Mouse (Mus musculus): ENCODE results near the gene Nlk.

Gene Nlk

GRCm38 (mm10) chr11:78696777-78697752 is at the start of gene Nlk:
Nlk (minus strand) TSS chr11:78697373.
- peak; percentile 99 to 100 for DNase-seq (ENCODE audit: low spot score in 2 of 2)

DNA sequence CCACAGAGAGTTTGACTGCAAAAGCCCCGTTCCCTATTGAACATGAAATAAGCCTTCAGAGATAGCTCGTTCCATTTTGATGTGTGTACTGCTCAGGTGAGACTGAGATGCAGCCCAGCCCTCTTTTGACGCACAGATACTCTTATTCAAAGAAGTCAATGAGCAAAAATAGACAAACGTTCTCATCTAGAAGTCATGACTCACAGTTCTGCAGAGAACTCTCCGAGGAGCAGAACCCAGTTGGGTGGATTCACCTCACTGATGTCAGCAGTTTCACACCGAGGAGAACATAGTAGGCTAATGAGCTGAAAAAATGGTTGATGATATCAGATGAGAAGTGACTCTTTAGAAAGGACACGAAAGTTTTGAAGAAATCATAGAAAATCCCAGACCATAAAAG is 49.1 kb upstream of the Nlk start:
- DNase-seq (ENCODE audit: low spot score in 2 of 2): no peak

GRCm38 (mm10) chr11:78745475-78745874 is 48.3 kb upstream of the Nlk start:
- no peak for DNase-seq (ENCODE audit: low spot score in 2 of 2)

DNA sequence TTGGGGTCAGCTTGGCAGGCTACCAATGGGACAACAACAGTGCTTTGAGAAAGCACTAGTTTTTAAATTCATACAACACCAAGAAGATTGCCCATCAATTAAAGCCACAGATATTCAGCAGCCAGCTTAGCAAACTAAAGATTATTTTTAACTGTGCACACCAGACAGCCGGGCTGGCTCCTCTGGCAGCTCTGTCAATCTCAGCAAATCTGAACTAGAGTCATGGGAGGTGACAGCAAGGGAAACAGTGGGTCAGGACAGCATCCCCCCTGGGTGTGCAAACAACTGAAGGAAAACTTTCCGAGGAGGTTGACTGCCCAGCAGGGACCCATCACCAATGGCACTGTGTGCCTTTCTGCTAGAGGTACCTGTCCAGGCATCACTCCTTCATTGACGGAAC is 45.3 kb upstream of the Nlk start:
- DNase-seq (ENCODE audit: low spot score in 2 of 2): no peak

GRCm38 (mm10) chr11:78741958-78742357 is 44.8 kb upstream of the Nlk start:
- DNase-seq (ENCODE audit: low spot score in 2 of 2): no peak

DNA sequence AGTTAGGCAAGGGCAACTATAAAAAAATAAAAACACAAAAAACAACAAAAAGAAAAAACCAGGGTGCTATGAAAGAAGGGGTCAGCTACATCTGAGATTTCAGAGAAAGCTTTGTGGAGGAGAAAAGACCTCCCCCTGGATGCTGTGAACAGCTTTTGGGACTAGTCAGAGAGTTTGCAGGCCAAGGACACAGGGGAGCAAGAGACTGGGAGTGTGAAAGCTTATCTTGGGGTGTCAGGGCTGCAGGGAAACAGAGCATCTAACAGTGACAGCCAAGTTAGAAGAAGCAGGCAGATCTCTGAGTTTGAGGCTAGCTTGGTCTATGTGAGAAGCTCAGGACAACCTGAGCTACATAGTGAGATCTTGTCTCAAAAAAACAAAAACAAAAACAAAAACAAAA is 42.2 kb upstream of the Nlk start:
- no peak for DNase-seq (ENCODE audit: low spot score in 2 of 2)

GRCm38 (mm10) chr11:78736877-78737408 is 39.8 kb upstream of the Nlk start:
- DNase-seq (ENCODE audit: low spot score in 2 of 2): no peak

DNA sequence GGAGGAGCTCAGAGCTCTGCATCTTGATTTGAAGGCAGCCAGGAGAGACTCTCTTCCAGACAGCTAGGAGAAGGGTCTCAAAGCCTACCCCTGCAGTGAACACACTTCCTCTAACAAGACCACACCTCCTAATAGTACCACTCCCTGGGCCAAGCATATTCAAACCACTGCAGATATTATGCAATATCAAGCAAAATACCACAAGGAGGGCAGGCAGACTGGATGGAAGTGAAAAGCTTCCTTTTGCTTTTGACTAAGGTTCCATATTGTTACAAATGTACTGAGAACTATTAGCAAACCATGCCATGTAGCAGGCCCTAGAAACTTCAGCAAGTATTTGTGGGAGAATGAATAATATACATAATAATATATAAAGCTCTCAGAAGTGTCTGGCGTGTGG is 38.0 kb upstream of the Nlk start:
- no peak for DNase-seq (ENCODE audit: low spot score in 2 of 2)

DNA sequence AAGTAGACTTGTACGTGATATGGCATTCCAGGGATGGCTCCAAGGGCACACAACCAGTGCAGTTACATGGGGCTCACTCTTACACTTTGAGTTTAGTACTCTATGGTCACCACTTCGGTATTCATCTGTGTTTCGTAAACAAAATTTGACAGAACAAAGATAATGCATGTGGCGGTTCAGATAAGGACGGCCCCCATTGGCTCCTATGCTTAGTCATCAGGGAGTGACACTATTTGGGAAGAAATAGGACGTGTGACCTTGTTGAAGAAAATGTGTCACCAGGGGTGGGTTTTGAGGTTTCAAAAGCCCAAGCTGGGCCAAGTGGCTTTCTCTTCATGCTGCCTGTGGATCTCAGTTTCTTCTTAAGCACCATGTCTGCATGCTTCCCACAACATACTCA is 35.4 kb upstream of the Nlk start:
- DNase-seq (ENCODE audit: low spot score in 2 of 2): no peak

DNA sequence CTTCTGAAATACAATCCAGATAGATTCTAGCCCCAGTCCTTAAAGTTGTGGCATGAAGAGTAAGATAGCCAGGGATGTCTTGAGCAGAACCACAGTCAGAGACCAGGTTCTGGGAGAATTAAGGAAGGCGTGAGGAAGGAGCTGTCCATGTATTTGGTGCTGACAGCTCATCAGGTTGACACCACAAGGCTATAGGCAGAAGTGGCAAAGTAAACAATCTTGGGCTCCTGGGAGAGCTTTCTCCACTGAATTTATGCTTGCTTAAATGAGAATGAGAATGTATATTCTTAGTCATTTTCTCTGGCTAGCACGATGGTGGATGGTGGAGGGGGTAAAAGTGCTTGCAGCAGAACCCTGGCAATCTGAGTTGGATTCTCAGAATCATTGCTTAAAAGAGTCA is 33.7 kb upstream of the Nlk start:
- DNase-seq (ENCODE audit: low spot score in 2 of 2): no peak

DNA sequence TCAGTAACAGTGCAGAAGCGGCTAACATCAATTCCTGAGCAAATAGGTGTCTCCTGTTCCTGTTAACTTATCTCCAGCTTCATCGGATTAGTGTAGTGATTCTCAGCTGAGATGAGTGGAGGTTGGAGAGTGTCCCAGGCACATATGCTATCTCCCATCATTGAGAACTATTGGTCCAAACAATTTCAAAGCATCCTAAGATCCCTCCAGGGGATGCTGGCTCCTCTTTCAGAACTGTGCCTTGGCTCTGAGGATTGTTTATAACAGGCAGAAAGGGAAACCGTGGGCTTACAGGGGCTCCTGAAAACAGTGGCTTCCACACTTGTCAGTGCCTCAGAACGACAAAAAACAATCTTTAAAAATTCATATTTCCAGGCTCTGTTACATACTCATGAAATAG is 30.9 kb upstream of the Nlk start:
- DNase-seq (ENCODE audit: low spot score in 2 of 2): no peak

DNA sequence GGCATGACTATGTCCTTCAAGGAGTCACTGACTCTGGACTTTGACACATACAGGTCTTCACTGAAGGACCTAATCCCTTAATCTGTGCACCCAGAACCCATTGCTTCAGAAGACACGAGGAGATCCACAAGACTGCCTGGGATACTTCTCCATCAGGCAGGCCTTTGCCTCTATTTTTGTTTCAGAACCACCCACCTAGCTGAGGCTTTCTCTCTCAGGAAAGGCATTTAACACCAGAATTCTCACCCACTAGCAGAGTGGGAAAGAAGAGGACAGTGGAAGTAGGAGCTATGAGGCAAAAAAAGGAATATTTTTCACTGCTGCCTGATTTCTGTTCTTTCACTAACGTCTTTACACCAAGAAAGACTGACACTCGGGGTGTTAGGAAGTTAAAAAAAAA is 29.2 kb upstream of the Nlk start:
- no peak for DNase-seq (ENCODE audit: low spot score in 2 of 2)

DNA sequence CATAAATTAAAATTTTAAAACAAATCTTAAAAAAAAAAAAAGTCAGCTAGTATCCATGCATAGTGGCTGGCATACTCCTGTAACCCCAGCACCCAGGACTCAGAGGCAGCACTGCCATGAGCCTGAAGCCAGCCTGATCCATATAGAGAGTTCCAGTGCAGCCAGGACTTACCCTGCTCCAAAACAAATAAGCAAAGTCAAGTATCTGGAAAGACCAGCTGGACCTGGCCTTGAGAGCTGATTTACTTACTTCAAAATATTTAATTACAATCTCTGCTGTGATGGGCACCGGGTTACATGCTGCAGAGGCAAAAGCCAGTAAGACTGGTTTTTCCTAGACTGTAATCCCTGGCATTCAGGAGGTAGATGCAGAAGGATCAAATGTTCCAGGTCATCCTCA is 27.6 kb upstream of the Nlk start:
- no peak for DNase-seq (ENCODE audit: low spot score in 2 of 2)

- no peak for DNase-seq (ENCODE audit: low spot score in 2 of 2)
Observed at GRCm38 (mm10) chr11:78721419-78721818, 24.2 kb upstream of the Nlk start.

GRCm38 (mm10) chr11:78717655-78718054 is 20.5 kb upstream of the Nlk start:
- no peak for DNase-seq (ENCODE audit: low spot score in 2 of 2)

DNA sequence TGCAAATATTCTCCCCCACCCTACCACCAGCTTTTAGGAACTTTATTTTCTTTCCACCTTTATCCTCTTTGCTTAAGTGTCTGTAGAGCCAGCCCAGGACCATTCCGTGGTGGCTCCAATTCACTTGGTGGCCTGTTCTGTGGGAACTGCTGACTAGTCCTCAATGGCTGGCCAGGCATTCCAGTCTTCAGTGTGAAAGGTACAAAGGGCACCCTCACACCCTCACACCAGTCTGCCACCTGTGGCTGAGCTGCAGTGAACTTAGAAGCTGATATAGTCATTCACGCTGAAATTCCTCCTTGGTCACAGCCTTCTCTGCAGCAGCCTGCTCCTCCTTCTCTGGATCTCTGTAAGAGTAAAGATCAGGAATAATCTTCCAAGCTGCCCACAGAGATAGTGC is 11.5 kb upstream of the Nlk start:
- DNase-seq (ENCODE audit: low spot score in 2 of 2): no peak

GRCm38 (mm10) chr11:78706026-78706425 is 8.9 kb upstream of the Nlk start:
- DNase-seq (ENCODE audit: low spot score in 2 of 2): no peak

- DNase-seq (ENCODE audit: low spot score in 2 of 2): no peak
Observed at GRCm38 (mm10) chr11:78703085-78703484, 5.9 kb upstream of the Nlk start.

GRCm38 (mm10) chr11:78702319-78702718 is 5.1 kb upstream of the Nlk start:
- DNase-seq (ENCODE audit: low spot score in 2 of 2): no peak

DNA sequence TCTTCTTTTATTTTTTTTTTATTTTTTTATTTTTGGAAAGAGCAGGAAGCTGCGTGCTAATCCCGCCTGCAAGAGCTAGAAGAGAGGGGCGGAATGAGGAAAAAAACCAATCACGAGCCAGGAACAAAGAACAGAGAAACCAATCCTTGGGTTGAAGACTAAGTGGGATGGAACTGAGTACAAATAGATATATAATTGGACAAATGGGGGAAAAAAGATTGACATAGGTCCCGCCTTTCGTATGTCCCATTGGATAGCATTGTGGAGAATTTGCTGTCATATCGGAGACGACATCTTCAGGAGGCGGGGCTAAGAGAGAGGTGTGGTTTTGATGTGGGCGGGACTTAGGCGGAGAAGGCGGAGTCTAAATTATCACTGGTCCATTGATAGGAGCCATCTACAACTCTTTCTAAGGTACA is 589 bp upstream of the Nlk start:
- DNase-seq (ENCODE audit: low spot score in 2 of 2): peak; percentile 84 to 90

DNA sequence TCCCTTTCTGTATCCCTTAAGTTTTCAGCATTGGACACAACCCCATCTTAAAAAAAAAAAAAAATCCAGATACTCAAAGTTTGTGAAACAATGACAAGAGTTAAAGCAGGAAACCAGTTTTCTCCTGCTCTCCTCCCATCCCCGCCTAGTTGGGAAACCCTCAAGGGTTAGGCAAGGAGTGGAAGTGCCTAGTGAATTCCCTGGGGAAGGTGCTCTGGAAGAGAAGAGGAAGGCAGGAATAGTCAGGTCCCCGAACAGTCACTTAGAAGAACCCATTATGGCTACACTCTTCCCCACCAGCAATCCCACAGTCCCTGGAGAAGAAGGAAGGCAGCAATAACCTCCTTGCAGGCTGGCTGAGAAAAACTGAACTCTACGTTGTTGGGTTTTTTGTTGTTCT is 2.9 kb downstream of the Nlk start:
- no peak for DNase-seq (ENCODE audit: low spot score in 2 of 2)

GRCm38 (mm10) chr11:78693307-78693706 is 3.9 kb downstream of the Nlk start:
- DNase-seq (ENCODE audit: low spot score in 2 of 2): no peak

- DNase-seq (ENCODE audit: low spot score in 2 of 2): no peak
Observed at GRCm38 (mm10) chr11:78691201-78691600, 6.0 kb downstream of the Nlk start.

All from frontal cortex, postnatal 10 days (tissue).